Mouse (Mus musculus) 3T3-L1 (cell line): Measurements from ENCODE around the gene Csrnp3.
A peak's percentile ranks its signal among the peaks of the same experiment; 100 is the strongest.

Experiments
- DNase-seq: peaks from one replicate; pipeline ENCODE4 v3.0.0-alpha.2; 2015; ENCODE audit warnings: low read depth, low spot score

The Csrnp3 gene

GRCm38 (mm10) chr2:65948808-65949207 is 103.2 kb downstream of the Csrnp3 start:
- DNase-seq, result no peak

- no peak for DNase-seq
Observed at GRCm38 (mm10) chr2:65953726-65954340, 108.3 kb downstream of the Csrnp3 start.

DNA sequence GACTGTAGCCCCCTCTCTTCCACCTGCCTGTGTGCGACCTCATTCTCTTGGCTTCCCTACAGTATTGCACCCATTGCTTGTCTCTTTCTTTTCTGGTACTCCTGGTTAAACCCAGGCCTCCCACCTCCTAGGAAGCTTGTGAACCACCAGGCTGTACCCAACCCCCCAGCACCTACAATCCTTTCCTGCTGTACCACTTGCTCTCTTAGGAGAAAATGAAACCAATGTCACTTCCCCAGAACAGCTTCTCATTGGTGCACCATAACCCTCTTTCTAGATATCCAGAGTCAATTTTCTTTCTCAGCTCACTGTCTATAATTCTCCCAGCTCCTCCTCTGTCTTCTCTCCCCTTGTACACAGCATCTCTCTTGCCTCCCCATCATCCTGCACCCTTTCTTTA is 110.2 kb downstream of the Csrnp3 start:
- no peak for DNase-seq

- no peak for DNase-seq
Observed at GRCm38 (mm10) chr2:65956727-65957126, 111.2 kb downstream of the Csrnp3 start.

- no peak for DNase-seq
Observed at GRCm38 (mm10) chr2:65963420-65963819, 117.9 kb downstream of the Csrnp3 start.

DNA sequence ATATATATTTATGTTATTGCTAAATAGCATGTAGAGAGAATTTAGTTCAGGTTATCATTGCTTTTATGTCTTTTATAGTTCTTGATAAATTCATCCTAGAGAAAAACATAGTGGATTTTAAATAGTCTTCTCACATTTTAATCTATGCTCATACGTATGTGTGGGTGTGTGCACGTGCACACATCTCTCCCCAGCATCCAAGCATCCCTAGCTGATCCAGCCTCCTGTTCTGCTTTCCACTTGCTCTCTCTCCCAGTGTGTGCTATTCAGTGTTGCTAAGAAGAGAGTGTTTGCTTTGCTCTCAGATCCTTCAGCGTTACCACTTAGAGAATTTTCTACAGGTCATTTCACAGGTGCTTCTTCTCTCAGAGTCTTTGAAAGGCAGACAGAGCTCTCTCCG is 123.2 kb downstream of the Csrnp3 start:
- DNase-seq, result no peak

- no peak for DNase-seq
Observed at GRCm38 (mm10) chr2:65973907-65974306, 128.3 kb downstream of the Csrnp3 start.

GRCm38 (mm10) chr2:65975383-65975782 is 129.8 kb downstream of the Csrnp3 start:
- no peak for DNase-seq

DNA sequence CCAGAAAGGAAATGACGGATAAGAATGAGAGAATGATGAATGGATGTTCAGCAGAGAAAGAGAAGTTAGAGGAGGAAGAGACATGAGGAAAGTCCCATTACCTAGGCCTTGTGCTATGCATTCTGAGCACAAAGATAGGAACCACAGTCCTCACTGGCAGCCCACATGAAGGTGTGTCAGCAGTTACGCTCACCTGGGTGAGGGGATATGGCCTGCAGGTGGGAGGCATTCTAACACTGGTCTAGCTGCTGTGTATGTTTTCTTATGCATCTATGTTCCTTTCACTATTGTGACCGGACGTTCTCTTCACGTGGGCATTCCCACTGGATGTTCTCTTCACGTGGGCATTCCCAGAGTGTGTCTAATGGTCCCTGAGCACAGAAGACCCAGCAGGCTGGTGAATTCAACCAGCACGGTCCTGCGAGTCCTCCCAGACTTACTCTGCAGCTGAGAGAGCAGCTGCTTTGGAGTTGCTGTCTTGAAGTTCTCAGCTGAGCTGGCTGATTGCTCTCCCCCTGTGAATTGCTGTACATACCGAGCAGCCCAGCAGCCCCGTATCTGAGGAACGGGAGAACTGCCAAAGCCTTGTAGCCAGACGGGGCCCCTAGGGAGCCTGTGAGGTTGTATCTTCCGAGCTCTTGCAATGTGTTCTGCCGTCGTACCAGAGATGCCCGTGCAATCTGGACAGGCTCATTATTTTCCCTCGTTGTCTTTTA is 133.9 kb downstream of the Csrnp3 start:
- no peak for DNase-seq

- no peak for DNase-seq
Observed at GRCm38 (mm10) chr2:65981470-65981869, 135.9 kb downstream of the Csrnp3 start.

DNA sequence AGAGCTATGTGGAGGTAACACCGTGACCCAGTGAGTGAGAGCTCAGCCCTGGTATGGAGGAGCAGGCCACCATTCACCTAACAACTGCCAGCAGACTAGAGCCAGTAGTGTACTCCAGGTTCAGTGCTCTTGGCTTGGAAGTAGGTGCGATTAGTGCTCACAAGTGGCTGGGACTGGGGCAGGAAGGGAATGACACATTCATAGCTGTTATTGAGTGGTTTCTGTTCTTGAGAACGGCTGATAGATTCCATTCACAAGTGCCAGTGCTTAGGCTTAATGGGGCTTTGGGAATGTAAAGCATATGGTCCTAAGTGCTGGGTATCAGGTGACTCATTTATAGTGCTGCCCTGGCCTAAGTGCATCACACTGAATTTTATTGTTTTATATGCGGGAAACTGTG is 136.4 kb downstream of the Csrnp3 start:
- DNase-seq, result no peak

DNA sequence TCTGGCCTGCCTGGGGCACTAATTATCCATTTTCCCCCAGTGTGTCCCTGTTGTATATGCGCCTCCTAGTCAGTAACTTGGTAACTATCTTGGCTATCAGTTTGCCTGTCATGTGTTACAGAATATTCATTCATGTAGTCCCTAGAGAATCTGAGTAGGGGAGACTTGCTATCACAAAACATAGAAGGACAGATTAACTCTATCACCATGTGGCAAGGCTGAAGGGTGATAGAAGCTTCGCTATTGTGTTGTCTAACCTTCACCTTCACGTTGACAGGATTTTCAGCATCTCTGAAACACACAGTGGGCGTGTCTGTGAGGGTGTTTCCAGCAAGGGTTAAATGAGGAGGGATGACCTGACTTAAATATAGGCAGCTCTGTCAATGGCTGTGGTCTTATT is 140.1 kb downstream of the Csrnp3 start:
- DNase-seq, result no peak

DNA sequence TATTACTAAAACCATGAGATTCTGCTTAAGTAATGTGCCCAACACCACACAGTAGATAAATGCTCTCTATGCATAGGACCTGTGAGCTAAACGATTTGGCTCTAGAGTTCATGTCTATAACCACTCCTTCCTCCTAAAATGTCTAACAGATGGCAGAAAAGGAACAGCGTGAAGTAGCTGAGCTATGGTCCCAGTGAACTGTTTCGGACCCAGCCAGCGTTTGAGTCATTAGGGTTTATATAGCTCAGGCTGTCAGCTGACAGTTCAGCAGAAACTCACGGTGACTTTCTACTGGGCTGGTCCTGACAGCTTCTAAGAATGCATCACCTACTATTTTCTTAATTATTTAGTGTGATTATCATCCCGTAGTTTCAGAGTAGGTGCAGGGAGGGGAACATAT is 141.5 kb downstream of the Csrnp3 start:
- peak; percentile 31 for DNase-seq

- peak; percentile 19 for DNase-seq
Observed at GRCm38 (mm10) chr2:65987588-65987987, 142.0 kb downstream of the Csrnp3 start.

- DNase-seq, result no peak
Observed at GRCm38 (mm10) chr2:65988788-65989187, 143.2 kb downstream of the Csrnp3 start.

GRCm38 (mm10) chr2:65990108-65990507 is 144.5 kb downstream of the Csrnp3 start:
- no peak for DNase-seq

GRCm38 (mm10) chr2:65990754-65991153 is 145.2 kb downstream of the Csrnp3 start:
- DNase-seq, result no peak

GRCm38 (mm10) chr2:65993371-65993770 is 147.8 kb downstream of the Csrnp3 start:
- DNase-seq, result peak; percentile 16

- DNase-seq, result no peak
Observed at GRCm38 (mm10) chr2:65994886-65995468, 149.4 kb downstream of the Csrnp3 start.

- DNase-seq, result no peak
Observed at GRCm38 (mm10) chr2:65998747-65999146, 153.2 kb downstream of the Csrnp3 start.

- DNase-seq, result no peak
Observed at GRCm38 (mm10) chr2:66008995-66009654, 163.6 kb downstream of the Csrnp3 start.

- no peak for DNase-seq
Observed at GRCm38 (mm10) chr2:66009677-66010076, 164.1 kb downstream of the Csrnp3 start.

- no peak for DNase-seq
Observed at GRCm38 (mm10) chr2:66018711-66019110, 173.1 kb downstream of the Csrnp3 start.
